11 mouse cellular contexts compared by ENCODE assay signal in the genomic region with DNA sequence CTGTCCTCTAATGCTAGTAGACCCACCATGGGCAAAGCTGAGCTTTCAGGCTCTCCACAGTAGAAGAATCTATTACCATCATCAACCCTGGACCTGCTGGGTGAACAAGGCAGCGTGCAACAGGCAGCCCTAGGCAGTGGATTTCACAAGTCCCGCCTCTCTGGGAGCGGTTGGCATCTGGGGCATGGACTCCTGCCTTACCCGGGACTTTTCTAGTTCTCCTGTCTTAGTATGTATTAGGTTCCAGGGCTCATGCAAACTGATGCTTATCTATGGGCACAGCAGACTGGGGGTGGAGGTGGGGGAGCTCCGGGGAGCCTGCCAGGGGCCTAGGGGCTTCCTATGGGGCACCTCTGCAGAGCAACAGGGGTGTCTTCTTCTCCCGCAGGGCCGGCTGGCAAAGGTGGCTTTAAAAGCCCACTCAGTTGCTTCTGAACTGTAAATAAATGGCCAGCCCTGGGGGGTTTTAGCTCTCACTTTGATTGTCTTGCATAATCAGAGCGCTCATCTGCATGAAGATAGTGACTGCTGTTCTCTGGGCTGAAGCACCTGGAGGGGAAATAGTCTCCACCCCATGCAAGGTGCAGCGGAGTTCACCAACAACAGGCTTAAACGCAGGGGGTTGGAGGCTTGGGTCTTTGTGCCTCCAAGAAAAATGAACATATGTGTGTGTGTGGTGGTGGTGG. TPM values are rescaled to one million over a fixed set of nuclear protein-coding genes. Genes with fewer than 3 reads are reported as not detected.
DNase-seq lines count a peak whose midpoint lies in the region; ATAC-seq lines count a peak whose summit lies in the region.
"Had no signal": no experiment of that assay in that cellular context is flagged by ENCODE, and none has a peak within 500 bp of the region (broad histone marks: within the 10 kb centered on the region; RNA-seq: fewer than 3 reads in every experiment).

No protein-coding gene starts in this region.

- WGBS in embryonic facial prominence, embryonic 12.5 days = 18% methylated on average over 10 of the region's 10 CpGs
- 12% methylated on average over 10 of the region's 10 CpGs for WGBS in embryonic facial prominence, embryonic 10.5 days
- 23% methylated on average over 10 of the region's 10 CpGs for WGBS in heart, embryonic 10.5 days
- WGBS in midbrain, embryonic 13.5 days = 27% methylated on average over 10 of the region's 10 CpGs

- peak overlapping the region; percentile 9; the same call in 1 of the 2 replicates for H3K4me3 ChIP-seq in embryonic facial prominence, embryonic 12.5 days
- H3K4me3 ChIP-seq in embryonic facial prominence, embryonic 10.5 days = no peak overlapping the region
- H3K4me3 ChIP-seq in heart, embryonic 10.5 days = peak overlapping the region; percentile 65; the same call in 1 of the 2 replicates
- peak overlapping the region; percentile 61 for H3K4me3 ChIP-seq in midbrain, embryonic 13.5 days (replicated peaks)

- H3K4me2 ChIP-seq in embryonic facial prominence, embryonic 12.5 days (replicated peaks) = peak overlapping the region; percentile 87
- H3K4me2 ChIP-seq in midbrain, embryonic 13.5 days (replicated peaks) = peak overlapping the region; percentile 85

- no peaks in the 10 kb centered on the region for H3K36me3 ChIP-seq in embryonic facial prominence, embryonic 12.5 days
- no peaks in the 10 kb centered on the region for H3K36me3 ChIP-seq in embryonic facial prominence, embryonic 10.5 days (replicated peaks)
- H3K36me3 ChIP-seq in heart, embryonic 10.5 days = no peaks in the 10 kb centered on the region
- H3K36me3 ChIP-seq in midbrain, embryonic 13.5 days = no peaks in the 10 kb centered on the region

- ATAC-seq in embryonic facial prominence, embryonic 12.5 days (ENCODE audit: insufficient number of reproducible peaks, insufficient read depth, low FRiP score, low TSS enrichment) = no peak
- ATAC-seq in midbrain, embryonic 13.5 days = no peak
- ATAC-seq in erythroid progenitor cell, adult 5-6 weeks (replicated peaks; ENCODE audit: low FRiP score, poor library complexity, severe bottlenecking) = no peak

- no peaks in the 10 kb centered on the region for H3K9me3 ChIP-seq in embryonic facial prominence, embryonic 12.5 days
- H3K9me3 ChIP-seq in embryonic facial prominence, embryonic 10.5 days = no peaks in the 10 kb centered on the region
- no peaks in the 10 kb centered on the region for H3K9me3 ChIP-seq in heart, embryonic 10.5 days
- H3K9me3 ChIP-seq in midbrain, embryonic 13.5 days = no peaks in the 10 kb centered on the region

- peaks cover 14% of the 10 kb centered on the region; the same call in 1 of the 2 replicates for H3K4me1 ChIP-seq in embryonic facial prominence, embryonic 12.5 days
- H3K4me1 ChIP-seq in embryonic facial prominence, embryonic 10.5 days = peaks cover 29% of the 10 kb centered on the region
- peaks cover 68% of the 10 kb centered on the region for H3K4me1 ChIP-seq in heart, embryonic 10.5 days
- peaks cover 47% of the 10 kb centered on the region for H3K4me1 ChIP-seq in midbrain, embryonic 13.5 days (replicated peaks)

- DNase-seq in embryonic facial prominence, embryonic 10.5 days (ENCODE audit: low spot score) = no peak
- peak; percentile 85 for DNase-seq in ES-CJ7 (ENCODE audit: low read depth, low spot score)
- DNase-seq in heart, embryonic 10.5 days (ENCODE audit: low spot score) = no peak
- DNase-seq in cerebellum, postnatal 4 days (ENCODE audit: low spot score in 2 of 2) = no peak
- no peak for DNase-seq in left cerebral cortex, adult 11 months (ENCODE audit: low spot score)
- DNase-seq: adrenal gland, postnatal 25 days; kidney, adult 8-10 months; thymus, adult 18-20 months had no signal

- H3K27ac ChIP-seq in embryonic facial prominence, embryonic 12.5 days = no peak overlapping the region
- H3K27ac ChIP-seq in embryonic facial prominence, embryonic 10.5 days (replicated peaks) = no peak overlapping the region
- H3K27ac ChIP-seq in heart, embryonic 10.5 days = peak overlapping the region; percentile 57
- no peak overlapping the region for H3K27ac ChIP-seq in midbrain, embryonic 13.5 days

- peaks cover 53% of the 10 kb centered on the region for H3K27me3 ChIP-seq in embryonic facial prominence, embryonic 12.5 days
- peaks cover 77% of the 10 kb centered on the region for H3K27me3 ChIP-seq in embryonic facial prominence, embryonic 10.5 days (replicated peaks; ENCODE audit: low read depth, poor library complexity, severe bottlenecking)
- H3K27me3 ChIP-seq in heart, embryonic 10.5 days (ENCODE audit: insufficient read depth, poor library complexity, severe bottlenecking) = peaks cover 31% of the 10 kb centered on the region
- peaks cover 35% of the 10 kb centered on the region for H3K27me3 ChIP-seq in midbrain, embryonic 13.5 days

- H3K9ac ChIP-seq in embryonic facial prominence, embryonic 12.5 days = no peak overlapping the region
- peak overlapping the region; percentile 83 for H3K9ac ChIP-seq in midbrain, embryonic 13.5 days (replicated peaks)

RNA-seq across cellular contexts. Expression of gene Cdh13, which starts 2.2 kb away (rescaled TPM):
- 9.6 and 10.6 TPM in 2 replicates for polyA plus RNA-seq in embryonic facial prominence, embryonic 12.5 days (2016; fragmentation: Nextera tagmentation; extraction: Ambion mirVana)
- 2.2 and 2.4 TPM in 2 replicates for polyA plus RNA-seq in embryonic facial prominence, embryonic 10.5 days (2016; fragmentation: Nextera tagmentation; extraction: Ambion mirVana)
- 14.4 and 28.6 TPM in 2 replicates for polyA plus RNA-seq in heart, embryonic 10.5 days (2016; fragmentation: Nextera tagmentation; extraction: Ambion mirVana)
- polyA plus RNA-seq in midbrain, embryonic 13.5 days (2015; fragmentation: Nextera tagmentation; extraction: Ambion mirVana) = 45.1 and 56.3 TPM in 2 replicates
- total RNA-seq in erythroid progenitor cell, adult 5-6 weeks (2015; ENCODE audit: low replicate concordance) = not detected in 2 replicates
- total RNA-seq in erythroid progenitor cell, adult 5-6 weeks (2017; ENCODE audit: low replicate concordance) = not detected in 2 replicates
